Mouse (Mus musculus): ENCODE results near the gene Neurog2. TPM values are rescaled to one million over a fixed set of nuclear protein-coding genes. Genes with fewer than 3 reads are reported as not detected.
A peak's percentile ranks its signal among the peaks of the same experiment; 100 is the strongest.

The Neurog2 gene
- polyA plus RNA-seq (2014; fragmentation: Nextera tagmentation; extraction: Ambion mirVana), result 3.8 and 6.4 TPM in 2 replicates

DNA sequence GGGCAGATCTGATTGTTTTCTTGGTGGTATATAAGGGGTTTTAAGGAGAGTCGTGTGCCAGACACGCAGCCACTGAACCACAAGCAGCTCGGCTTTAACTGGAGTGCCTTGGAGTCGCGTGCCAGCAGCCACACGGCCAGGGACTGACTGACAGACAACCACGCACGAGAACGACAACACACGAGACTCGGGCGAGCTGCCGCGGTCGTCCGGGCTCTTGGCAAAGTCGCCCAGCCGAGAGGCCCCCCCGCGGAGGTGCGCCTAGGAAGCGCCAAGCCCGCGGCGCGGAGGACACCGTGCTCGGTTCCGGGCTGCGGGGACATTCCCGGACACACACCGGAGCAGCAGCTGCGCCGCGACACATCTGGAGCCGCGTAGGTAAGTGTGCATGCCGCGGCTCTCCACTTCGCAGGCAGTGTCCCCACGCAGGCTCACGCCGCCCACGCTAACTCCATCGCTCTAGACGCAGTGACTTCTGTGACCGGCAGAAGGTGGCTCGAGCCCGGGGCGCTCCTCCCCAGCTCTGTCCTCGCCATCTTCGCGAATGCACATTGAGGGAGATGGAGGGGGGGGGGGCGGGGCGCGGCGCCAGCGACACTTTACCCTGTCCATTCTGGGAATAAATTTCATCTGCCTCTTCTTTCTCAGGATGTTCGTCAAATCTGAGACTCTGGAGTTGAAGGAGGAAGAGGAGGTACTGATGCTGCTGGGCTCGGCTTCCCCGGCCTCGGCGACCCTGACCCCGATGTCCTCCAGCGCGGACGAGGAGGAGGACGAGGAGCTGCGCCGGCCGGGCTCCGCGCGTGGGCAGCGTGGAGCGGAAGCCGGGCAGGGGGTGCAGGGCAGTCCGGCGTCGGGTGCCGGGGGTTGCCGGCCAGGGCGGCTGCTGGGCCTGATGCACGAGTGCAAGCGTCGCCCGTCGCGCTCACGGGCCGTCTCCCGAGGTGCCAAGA is at the start of gene Neurog2:
Gene Neurog2, plus strand, starts transcription at position 56 of the 953 bp plus-strand sequence.
- peak; percentile 53 for ATAC-seq (ENCODE audit: low FRiP score)
- Histone ChIP-seq H3K36me3 (replicated peaks; ENCODE audit: control insufficient read depth, insufficient read depth) (no peaks in the 10 kb centered on the region), H3K4me1 (replicated peaks; ENCODE audit: control insufficient read depth, insufficient read depth, low read length) (peaks cover 12% of the 10 kb centered on the region; the same call in 1 of the 2 replicates), H3K27ac (peak within 1 kb of the TSS; percentile 66), H3K9me3 (ENCODE audit: control insufficient read depth, low read length) (no peaks in the 10 kb centered on the region), H3K4me3 (replicated peaks; ENCODE audit: low read length) (peak within 1 kb of the TSS; percentile 50), H3K4me2 (replicated peaks) (peak within 1 kb of the TSS; percentile 97), H3K27me3 (ENCODE audit: control insufficient read depth, insufficient read depth, low read length) (peaks cover 85% of the 10 kb centered on the region), H3K9ac (peak within 1 kb of the TSS; percentile 56)
- WGBS, result under 1% methylated on average over 85 of the region's 92 CpGs
- peak; percentile 35 for DNase-seq (ENCODE audit: low spot score)

DNA sequence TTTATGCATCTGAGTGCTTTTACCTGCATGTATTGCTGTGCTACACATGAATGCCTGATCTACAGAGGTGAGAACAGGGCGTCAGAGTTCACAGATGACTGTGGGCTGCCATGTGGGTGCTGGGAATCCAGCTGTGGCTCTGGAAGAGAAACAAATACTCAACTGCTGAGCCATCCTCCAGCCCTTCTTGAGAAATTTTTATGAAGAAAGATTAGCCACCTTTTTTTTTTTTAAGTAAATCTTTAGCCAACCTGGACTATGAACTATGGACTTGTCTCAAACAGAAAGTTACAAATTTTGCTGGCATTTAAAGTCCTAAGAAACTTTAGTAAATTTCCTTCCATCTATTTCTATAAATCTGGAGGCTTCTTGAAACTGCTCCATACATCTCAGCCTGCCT is 35.8 kb upstream of the Neurog2 start:
- ATAC-seq (ENCODE audit: low FRiP score) (no peak), DNase-seq (ENCODE audit: low spot score) (no peak)
- H3K36me3 ChIP-seq (replicated peaks; ENCODE audit: control insufficient read depth, insufficient read depth), result no peaks in the 10 kb centered on the region; the same call in 1 of the 2 replicates
- 88% methylated on average over 1 of the region's 1 CpGs for WGBS
- H3K9me3 ChIP-seq (ENCODE audit: control insufficient read depth, low read length), result no peaks in the 10 kb centered on the region
- H3K27ac ChIP-seq, result no peak overlapping the region
- H3K27me3 ChIP-seq (ENCODE audit: control insufficient read depth, insufficient read depth, low read length), result no peaks in the 10 kb centered on the region
- no peak overlapping the region for H3K4me3 ChIP-seq (replicated peaks; ENCODE audit: low read length)
- H3K4me2 ChIP-seq (replicated peaks), result no peak overlapping the region
- H3K4me1 ChIP-seq (replicated peaks; ENCODE audit: control insufficient read depth, insufficient read depth, low read length), result no peaks in the 10 kb centered on the region
- H3K9ac ChIP-seq, result no peak overlapping the region

DNA sequence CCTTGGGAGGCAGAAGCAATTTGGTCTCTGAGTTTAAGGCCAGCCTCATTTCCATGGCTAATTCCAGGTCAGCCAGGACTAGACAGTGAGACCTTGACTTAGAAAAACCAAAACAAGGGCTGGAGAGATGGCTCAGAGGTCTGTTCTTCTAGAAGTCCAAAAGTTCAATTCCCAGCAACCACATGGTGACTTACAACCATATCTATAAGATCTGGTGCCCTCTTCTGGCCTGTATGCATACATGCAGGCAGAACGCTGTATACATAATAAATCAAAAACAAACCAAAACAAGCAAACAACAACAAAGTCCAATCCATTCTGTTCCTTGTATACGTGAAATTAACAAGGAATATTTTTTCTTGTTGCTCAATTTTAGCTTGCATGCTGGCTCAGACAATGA is 24.8 kb upstream of the Neurog2 start:
- ATAC-seq (ENCODE audit: low FRiP score) (no peak), DNase-seq (ENCODE audit: low spot score) (no peak)
- Histone ChIP-seq H3K9me3 (ENCODE audit: control insufficient read depth, low read length) (no peaks in the 10 kb centered on the region), H3K27me3 (ENCODE audit: control insufficient read depth, insufficient read depth, low read length) (no peaks in the 10 kb centered on the region), H3K9ac (no peak overlapping the region), H3K4me1 (replicated peaks; ENCODE audit: control insufficient read depth, insufficient read depth, low read length) (no peaks in the 10 kb centered on the region), H3K27ac (no peak overlapping the region), H3K4me3 (replicated peaks; ENCODE audit: low read length) (no peak overlapping the region), H3K4me2 (replicated peaks) (no peak overlapping the region), H3K36me3 (replicated peaks; ENCODE audit: control insufficient read depth, insufficient read depth) (peaks cover 5% of the 10 kb centered on the region; the same call in 1 of the 2 replicates)
- WGBS, result 96% methylated on average over 2 of the region's 2 CpGs

DNA sequence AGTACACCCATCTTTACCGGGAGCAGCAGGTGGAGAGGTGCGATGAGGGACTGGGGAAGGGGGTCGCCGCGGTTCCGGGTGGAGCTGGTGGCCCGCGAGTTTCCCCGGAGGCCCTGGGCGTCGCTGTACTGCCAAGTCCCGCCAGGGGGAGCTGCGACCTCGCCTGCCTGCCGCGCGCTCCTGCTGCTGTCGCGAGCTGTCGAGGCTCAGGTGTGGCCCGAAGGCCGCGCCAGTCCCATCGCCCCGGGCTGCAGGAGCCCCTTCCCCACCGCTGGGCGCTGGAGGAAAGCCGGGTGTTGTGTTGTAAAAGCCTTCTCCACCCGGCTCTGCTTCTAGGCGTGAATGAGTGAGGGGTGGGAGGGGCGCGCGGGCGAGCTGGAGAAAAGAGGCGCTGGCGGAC is 7.6 kb upstream of the Neurog2 start:
- Histone ChIP-seq H3K36me3 (replicated peaks; ENCODE audit: control insufficient read depth, insufficient read depth) (no peaks in the 10 kb centered on the region), H3K27ac (no peak overlapping the region), H3K27me3 (ENCODE audit: control insufficient read depth, insufficient read depth, low read length) (peaks cover 64% of the 10 kb centered on the region), H3K9me3 (ENCODE audit: control insufficient read depth, low read length) (no peaks in the 10 kb centered on the region), H3K4me2 (replicated peaks) (peak overlapping the region; percentile 63), H3K4me1 (replicated peaks; ENCODE audit: control insufficient read depth, insufficient read depth, low read length) (peaks cover 10% of the 10 kb centered on the region; the same call in 1 of the 2 replicates), H3K4me3 (replicated peaks; ENCODE audit: low read length) (peak overlapping the region; percentile 33), H3K9ac (0 out of 2 replicates have a peak overlapping the region, but pooled peaks have one; percentile 11)
- DNase-seq (ENCODE audit: low spot score) (peak; percentile 78), ATAC-seq (ENCODE audit: low FRiP score) (peak; percentile 81)
- WGBS, result under 1% methylated on average over 36 of the region's 36 CpGs

DNA sequence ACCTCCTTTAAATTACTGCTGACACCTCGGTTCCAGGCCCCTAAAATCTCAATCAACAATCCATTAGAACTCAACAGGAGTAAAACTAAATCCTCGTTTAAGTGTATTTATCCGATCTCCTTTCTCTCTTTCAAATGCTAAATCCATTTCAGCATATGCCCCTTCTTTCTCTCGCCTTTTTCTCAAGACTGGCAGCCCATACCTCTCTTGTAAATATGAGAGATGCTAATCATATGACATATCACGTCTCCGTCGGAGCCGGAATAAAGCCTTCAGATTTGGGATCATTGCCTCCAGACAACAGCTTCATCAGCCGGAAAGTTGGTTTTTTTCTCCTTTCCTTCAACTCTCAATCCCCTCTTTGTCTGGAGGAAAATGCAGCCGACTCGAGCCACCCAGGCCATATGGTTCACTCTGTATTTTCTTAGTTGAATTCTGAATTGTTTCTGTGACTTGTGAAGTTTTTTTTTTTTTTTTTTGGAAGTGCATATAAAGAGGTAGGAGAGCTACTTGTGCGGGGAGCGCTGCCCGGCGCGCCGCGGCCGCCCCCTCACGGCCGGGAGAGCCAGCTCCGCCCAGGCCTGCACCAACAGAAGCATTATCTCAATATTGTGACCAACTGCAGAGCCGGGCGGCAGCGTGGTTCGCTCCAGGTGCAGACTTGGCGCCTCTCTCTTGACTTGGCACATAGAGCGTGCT is 7.1 kb upstream of the Neurog2 start:
- Histone ChIP-seq H3K4me3 (replicated peaks; ENCODE audit: low read length) (peak overlapping the region; percentile 33), H3K4me1 (replicated peaks; ENCODE audit: control insufficient read depth, insufficient read depth, low read length) (peaks cover 10% of the 10 kb centered on the region; the same call in 1 of the 2 replicates), H3K27ac (no peak overlapping the region), H3K9ac (0 out of 2 replicates have a peak overlapping the region, but pooled peaks have one; percentile 11), H3K9me3 (ENCODE audit: control insufficient read depth, low read length) (no peaks in the 10 kb centered on the region), H3K27me3 (ENCODE audit: control insufficient read depth, insufficient read depth, low read length) (peaks cover 69% of the 10 kb centered on the region), H3K4me2 (replicated peaks) (peak overlapping the region; percentile 63), H3K36me3 (replicated peaks; ENCODE audit: control insufficient read depth, insufficient read depth) (no peaks in the 10 kb centered on the region)
- DNase-seq (ENCODE audit: low spot score) (peak; percentile 38), ATAC-seq (ENCODE audit: low FRiP score) (peak; percentile 28; the same call in 1 of the 2 replicates)
- under 1% methylated on average over 28 of the region's 28 CpGs for WGBS

DNA sequence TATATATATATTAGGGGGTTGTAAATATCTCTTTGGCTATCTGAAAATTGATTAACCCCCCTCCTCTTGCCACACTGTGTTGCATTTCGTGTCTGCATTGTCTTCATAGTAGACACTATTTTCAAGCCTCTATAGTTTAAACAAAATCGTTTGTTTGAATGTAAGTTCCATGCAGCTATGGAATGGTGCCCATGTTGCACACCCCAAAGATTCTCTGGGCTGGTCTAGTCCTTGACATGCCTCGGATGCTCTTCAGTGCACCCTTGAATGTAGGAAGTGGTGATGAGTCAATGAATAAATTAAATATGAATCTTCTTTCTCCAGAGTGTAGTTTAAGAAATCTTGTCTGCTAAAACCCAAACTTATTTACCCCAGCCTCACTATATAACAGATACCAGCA is 6.4 kb upstream of the Neurog2 start:
- WGBS, result 2% methylated on average over 3 of the region's 3 CpGs
- Histone ChIP-seq H3K4me2 (replicated peaks) (no peak overlapping the region), H3K4me3 (replicated peaks; ENCODE audit: low read length) (no peak overlapping the region), H3K36me3 (replicated peaks; ENCODE audit: control insufficient read depth, insufficient read depth) (no peaks in the 10 kb centered on the region), H3K4me1 (replicated peaks; ENCODE audit: control insufficient read depth, insufficient read depth, low read length) (peaks cover 10% of the 10 kb centered on the region; the same call in 1 of the 2 replicates), H3K27ac (no peak overlapping the region), H3K9me3 (ENCODE audit: control insufficient read depth, low read length) (no peaks in the 10 kb centered on the region), H3K27me3 (ENCODE audit: control insufficient read depth, insufficient read depth, low read length) (peaks cover 74% of the 10 kb centered on the region), H3K9ac (no peak overlapping the region)
- DNase-seq (ENCODE audit: low spot score) (peak; percentile 29), ATAC-seq (ENCODE audit: low FRiP score) (no peak)

DNA sequence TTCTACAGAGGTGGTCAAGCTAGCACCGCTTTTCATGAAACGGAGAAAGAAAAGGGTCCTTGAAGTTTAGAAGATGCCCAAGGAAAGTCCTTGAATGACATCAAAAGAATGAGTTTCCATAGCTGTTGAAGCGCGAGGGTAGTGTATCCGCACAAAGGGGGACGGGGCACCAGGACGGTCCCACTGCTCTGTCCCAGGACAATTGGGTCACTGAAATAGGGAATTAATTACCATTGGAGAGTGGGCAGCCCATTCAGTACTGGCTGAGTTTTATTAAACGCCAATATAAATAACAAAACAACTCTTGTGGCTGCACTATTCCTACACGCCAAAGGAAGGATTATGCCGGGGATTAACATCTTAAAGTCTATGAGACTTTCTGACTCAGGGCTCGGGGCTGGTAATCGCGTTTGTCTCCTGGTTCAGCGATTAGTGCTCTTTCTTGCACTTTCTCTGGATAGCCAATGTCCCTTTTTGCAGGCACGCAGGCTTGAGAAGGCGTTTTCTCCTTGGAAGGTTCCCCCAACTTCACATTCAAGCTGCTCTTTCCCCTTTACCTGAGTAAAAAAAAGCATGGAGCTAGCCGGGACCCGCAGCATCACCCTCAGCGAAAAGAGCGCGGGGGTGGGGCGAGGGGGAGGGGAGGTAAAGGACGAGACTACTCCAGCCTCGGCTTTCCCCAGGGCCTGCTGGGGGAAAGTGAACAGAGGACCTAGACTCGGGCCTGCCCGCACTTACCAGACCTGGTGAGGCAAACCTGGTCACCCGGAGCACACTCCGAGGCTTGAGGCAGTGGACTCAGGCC is 5.6 kb upstream of the Neurog2 start:
- ATAC-seq (ENCODE audit: low FRiP score) (no peak), DNase-seq (ENCODE audit: low spot score) (no peak)
- WGBS, result 2% methylated on average over 28 of the region's 28 CpGs
- no peak overlapping the region for H3K27ac ChIP-seq
- H3K4me2 ChIP-seq (replicated peaks), result no peak overlapping the region
- peaks cover 82% of the 10 kb centered on the region for H3K27me3 ChIP-seq (ENCODE audit: control insufficient read depth, insufficient read depth, low read length)
- peaks cover 11% of the 10 kb centered on the region; the same call in 1 of the 2 replicates for H3K4me1 ChIP-seq (replicated peaks; ENCODE audit: control insufficient read depth, insufficient read depth, low read length)
- no peaks in the 10 kb centered on the region for H3K36me3 ChIP-seq (replicated peaks; ENCODE audit: control insufficient read depth, insufficient read depth)
- H3K9me3 ChIP-seq (ENCODE audit: control insufficient read depth, low read length), result no peaks in the 10 kb centered on the region
- no peak overlapping the region for H3K4me3 ChIP-seq (replicated peaks; ENCODE audit: low read length)
- H3K9ac ChIP-seq, result no peak overlapping the region

DNA sequence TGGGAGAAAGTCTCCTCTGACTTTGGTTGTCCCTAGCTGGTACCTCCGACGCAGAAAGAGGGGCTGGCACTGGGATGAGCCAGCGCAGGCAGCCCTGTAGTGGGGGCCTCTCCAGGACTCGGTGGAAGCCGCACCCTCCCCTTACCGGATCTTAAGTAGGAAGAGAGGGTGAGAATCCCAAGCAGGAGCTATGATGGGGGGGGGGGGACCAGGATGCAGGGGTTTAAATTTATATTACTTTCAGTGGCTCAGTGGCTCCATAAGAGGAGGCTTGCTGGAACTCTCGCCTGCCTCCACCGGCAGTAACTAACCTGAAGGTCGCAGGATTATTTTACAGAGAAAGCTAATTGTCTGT is 5.0 kb upstream of the Neurog2 start:
- no peak overlapping the region for H3K4me3 ChIP-seq (replicated peaks; ENCODE audit: low read length)
- 1% methylated on average over 9 of the region's 9 CpGs for WGBS
- ATAC-seq (ENCODE audit: low FRiP score), result no peak

More for the DNA sequence above, 5.0 kb upstream of the Neurog2 start:
- peaks cover 88% of the 10 kb centered on the region for H3K27me3 ChIP-seq (ENCODE audit: control insufficient read depth, insufficient read depth, low read length)
- no peaks in the 10 kb centered on the region for H3K9me3 ChIP-seq (ENCODE audit: control insufficient read depth, low read length)
- peak overlapping the region; percentile 27; the same call in 1 of the 2 replicates for H3K4me2 ChIP-seq (replicated peaks)
- H3K9ac ChIP-seq, result no peak overlapping the region
- H3K36me3 ChIP-seq (replicated peaks; ENCODE audit: control insufficient read depth, insufficient read depth), result no peaks in the 10 kb centered on the region
- H3K27ac ChIP-seq, result no peak overlapping the region
- DNase-seq (ENCODE audit: low spot score), result peak; percentile 30
- peaks cover 14% of the 10 kb centered on the region; the same call in 1 of the 2 replicates for H3K4me1 ChIP-seq (replicated peaks; ENCODE audit: control insufficient read depth, insufficient read depth, low read length)
